Mouse (Mus musculus) lung, postnatal 4 days (tissue): ENCODE results near the gene Nmnat2.
A peak's percentile ranks its signal among the peaks of the same experiment; 100 is the strongest.

Experiments used
- DNase-seq, 2 experiments: peaks; one replicate each; pipeline ENCODE4 v3.0.0; 2021

Gene Nmnat2

DNA sequence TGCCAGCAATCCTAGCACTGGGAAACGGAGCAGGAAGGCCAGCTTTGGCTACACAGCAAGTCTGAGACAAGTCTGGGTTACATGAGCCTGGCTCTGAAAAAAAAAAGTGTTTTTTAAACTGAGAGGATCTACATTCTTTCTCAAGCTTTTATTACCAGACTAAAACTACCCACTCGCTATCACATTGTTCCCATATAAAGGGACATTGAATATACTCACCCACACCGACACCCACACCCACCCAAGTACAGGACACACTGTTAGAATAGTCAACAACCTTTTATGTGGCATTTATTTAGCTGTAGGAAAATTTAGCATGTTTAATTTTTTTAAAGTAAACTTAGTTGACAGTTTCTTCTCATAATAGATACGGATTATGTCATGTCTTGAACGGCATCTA, 35.3 kb downstream of the Nmnat2 start:
- DNase-seq = no peak

DNA sequence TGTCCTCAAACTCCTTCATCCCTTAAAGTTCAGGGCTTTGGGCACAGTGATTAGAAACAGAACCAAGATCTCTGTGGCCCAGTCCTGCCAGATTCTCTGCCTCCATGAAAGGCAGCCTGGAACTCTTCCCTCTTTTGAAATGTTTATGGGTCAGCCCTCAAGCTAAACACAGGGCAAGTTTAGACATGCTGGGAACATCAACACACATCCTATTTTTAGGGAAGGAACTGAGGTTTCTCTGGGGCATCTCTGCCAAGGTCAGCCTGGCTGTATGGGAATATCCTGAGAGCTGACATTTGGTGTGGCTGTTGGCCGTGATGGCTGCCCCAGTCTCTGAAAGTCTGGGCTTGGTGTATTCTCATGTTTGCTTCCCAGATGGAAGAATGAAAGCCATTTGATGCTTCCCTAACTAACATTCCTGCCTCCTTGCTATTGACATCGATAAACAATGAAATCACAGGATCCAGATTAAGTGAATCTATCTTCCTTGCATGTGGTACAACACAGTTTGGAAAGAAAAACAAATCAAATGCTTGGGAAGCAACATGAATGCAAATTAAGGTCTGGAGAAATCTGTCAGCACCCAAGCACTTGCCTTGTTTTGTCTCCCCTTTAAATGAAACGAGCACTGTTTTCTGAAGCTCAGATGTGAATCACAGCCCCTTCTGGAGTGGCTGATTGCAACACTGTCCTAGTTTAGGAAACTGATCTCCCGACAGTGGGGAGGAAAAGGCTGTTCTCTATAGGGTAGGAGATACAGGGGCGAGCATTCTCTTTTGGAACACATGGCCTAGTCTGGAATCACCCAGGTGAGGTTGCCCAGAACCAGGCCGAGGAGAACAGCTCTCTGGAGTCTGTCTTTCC, 37.7 kb downstream of the Nmnat2 start:
- DNase-seq = peak; percentile 34 to 82

- DNase-seq = no peak
Observed at GRCm38 (mm10) chr1:152993803-152994202, 39.0 kb downstream of the Nmnat2 start.

- DNase-seq = no peak
Observed at GRCm38 (mm10) chr1:152999983-153000382, 45.2 kb downstream of the Nmnat2 start.

- no peak for DNase-seq
Observed at GRCm38 (mm10) chr1:153000486-153001228, 45.9 kb downstream of the Nmnat2 start.

DNA sequence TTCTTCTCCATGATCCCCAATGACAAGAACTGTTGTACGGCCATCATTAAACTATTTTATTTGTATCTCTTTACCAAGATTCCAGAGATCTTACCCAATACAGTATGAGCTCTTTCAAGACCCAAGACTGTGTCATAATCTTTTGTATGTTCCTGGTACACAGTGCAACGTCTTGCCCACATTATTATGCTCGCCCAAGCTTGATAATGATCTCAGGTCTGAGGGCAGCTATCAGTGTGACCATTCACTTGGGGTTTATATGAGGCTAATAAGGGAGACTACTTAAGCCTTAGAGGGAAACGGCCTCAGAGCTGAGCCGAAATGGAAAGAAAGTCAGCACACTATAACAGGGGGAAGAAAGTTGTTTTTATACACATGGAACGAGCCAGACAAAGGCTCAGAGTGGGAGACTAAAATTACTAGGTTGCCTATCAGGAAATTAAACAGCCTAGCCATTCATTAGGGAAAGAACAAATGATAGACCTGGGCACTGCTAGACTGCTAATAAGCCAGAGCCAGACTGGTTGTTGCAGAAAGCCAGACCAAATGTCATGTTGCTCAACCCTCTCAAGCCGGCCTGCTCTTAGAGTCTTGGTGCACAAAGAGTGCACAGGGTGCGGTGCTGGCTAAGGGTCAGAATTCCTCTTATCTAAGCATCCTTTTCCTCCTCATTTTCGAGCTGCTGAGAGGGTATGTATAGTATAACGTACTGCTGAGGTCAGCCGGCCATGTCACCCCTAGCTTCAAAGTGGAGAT, 47.7 kb downstream of the Nmnat2 start:
- DNase-seq = no peak

DNA sequence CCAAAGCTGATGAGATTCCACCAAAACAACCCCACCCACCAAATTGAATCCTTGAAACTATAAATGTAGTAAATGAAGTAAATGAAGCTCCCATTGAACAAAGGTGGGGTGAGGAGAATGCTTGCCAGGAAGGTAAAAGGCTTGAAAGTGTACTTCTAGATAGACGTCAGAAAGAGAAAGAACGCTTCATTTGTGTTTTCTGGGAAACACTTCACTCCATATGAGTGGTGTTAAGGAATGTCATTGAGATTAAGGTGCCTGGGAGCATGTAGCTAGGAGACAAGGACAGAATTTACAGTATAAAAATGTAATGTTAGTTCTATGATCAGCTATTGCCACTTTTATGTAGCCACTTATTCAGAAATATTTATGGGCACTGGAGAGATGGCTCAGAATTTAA, 49.7 kb downstream of the Nmnat2 start:
- no peak for DNase-seq

DNA sequence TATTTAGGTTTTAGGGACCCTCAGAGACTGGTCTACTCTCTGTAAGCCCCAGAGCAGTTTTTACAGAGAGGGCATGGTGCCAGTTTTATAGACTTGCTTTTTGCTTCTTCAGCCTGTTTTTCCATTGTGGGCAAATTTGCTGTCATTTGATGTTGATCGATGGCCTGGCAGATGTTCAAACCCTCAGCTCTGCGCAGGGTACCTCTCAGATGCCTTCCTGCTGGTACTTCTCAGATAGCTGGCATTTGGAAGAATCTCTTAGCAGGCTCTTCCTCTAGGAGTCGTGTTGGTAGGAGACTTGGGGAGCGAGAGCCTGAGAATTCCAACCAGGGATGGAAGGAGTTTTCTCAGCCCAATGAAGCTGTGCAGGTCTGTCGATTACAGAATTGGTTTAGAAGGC, 51.3 kb downstream of the Nmnat2 start:
- no peak for DNase-seq

DNA sequence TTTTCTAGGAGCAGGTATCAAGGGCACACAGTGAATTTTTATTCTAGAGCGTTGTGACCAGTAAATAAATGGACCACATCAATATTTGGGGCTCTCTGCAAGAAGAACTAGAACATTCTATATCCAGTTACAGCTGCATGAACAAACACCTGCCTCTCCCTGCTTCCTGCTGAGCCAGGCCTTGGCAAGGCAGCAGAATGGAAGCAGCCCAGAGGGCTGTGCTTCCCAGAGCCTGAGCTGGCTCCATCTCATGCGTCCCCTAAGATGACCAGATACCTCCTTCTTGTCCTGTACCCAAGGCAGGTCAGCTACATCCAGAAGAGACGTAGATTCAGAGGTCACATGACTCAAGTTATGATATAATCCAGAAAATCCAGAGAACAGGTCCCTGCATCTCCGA, 52.0 kb downstream of the Nmnat2 start:
- DNase-seq = no peak

- no peak for DNase-seq
Observed at GRCm38 (mm10) chr1:153007292-153007691, 52.5 kb downstream of the Nmnat2 start.

GRCm38 (mm10) chr1:153007824-153008223, 53.0 kb downstream of the Nmnat2 start:
- no peak for DNase-seq

DNA sequence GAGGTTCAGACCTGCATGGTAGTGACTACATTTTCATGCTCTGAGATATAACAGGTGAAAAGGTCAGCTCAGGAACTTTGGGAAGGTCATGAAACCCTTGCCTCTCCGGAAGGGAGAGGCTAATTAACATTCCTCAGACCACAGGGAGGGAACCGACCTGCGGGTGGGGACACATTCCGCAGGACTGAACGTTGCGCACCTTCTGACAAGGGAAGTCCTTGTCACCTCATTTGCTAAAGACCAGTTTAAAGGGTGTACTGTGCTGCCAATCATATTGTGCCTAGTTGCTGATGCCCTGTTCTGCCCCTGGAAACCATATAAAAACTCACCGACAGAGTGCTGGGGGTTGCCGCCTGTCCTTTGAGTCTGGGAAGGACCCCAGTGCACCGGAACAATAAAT, 54.5 kb downstream of the Nmnat2 start:
- no peak for DNase-seq

GRCm38 (mm10) chr1:153010353-153011351, 55.9 kb downstream of the Nmnat2 start:
- DNase-seq = no peak

GRCm38 (mm10) chr1:153011544-153011943, 56.8 kb downstream of the Nmnat2 start:
- no peak for DNase-seq

GRCm38 (mm10) chr1:153013541-153014288, 58.9 kb downstream of the Nmnat2 start:
- no peak for DNase-seq

DNA sequence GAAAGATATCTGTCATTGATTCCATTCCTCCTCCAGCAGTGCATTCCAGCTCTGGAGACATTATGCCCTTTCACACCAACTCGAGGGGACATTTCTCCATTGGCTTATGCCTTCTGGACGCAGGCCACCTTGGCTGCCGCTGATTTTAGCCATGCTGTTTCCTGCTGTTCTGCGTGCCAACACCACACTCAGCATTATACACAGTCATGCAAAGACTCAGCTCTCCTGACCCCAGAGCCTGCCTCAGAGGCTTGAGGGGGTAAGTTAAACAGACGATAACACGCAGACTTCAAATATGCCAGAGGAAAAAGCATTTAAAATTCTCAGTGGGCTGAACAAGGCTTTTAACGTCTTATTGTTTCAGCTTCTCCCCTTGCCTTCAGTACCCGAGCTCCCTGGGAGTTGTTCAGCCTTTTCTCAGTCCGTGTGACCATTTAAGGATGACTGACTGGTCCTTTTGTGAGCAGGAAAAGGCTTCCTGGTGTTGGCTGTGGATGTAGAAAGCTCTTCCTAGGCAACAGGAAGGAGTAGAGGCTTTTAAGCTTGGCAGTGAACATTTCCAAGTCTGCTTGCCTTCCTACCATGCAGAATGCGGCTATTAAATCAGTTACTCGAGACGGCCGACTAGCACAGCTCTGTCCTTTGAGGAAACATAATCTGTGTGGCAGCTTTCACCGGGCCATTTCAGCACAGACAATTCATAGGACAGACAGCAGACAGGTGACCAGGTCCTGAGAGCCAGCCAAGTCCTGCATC, 59.8 kb downstream of the Nmnat2 start:
- DNase-seq = peak; percentile 78 to 91

DNA sequence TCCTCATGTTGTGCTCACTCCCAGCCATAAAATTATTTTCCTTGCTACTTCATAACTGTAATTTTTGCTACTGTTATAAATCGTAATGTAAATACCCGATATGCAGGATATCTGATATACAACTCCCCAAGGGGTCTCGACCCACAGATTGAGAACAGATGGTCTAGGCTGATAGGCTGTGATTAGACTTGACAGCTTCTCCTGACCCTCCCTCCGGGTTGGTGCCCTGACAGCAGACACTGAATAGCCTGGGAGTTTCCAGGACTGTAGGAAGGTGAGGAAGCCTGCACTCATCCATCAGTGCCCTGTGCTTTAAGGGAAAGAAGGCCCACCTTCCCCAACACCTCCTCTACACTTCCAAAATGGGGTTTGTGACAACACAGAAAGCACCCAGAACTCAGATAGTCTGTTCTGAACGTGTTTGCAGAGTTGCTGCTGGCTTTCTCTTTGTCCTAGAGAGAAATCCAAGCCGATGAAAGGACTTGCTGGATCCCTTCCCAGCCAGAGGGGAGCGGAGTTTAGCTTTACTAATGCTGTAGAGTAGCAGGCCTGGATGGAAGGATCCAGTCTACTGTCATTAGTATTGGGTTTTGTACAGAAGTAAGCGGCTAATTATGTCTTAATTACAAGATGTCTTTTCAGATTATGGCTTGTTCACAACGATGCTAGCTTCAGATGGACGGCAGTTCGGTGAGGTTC, 61.8 kb downstream of the Nmnat2 start:
- peak in 1 of 2 experiments; percentile 36 for DNase-seq

DNA sequence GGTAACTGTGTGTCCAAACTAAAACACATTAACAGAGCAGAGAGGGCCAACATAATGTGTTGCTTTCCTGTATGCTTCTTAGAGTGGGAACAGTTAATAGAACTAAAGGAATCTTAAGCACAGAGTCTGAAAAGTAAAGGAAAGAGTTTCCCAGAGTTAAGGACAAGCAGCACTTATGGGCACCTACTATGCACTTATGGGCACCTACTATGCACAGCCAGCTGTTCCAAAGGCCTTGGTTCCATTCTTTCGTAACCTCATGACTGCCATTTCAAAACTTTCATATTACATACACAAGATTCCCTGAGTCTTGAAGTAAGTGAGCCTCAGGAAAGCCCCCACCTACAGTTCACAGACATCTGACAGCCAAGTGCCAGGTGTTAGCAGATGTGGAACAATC, 64.3 kb downstream of the Nmnat2 start:
- no peak for DNase-seq

DNA sequence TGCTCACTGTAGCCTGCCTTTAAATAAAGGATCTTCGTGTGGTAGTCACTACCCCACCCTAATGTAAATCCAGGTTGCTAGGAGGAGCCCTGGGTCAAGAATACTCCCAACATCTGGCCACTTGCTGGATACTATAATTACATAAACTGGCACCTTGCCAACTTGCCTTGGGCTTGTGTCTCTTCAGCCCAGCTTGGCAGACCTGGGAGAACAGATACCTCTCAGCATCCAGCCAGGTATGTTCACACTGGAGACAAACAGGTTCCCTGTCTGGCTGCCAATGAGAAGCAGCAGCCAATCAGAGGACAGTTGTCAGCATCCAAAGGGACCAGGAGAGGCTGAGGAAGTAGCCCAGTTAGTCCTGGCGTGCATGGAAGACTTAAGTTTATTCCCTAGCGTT, 64.8 kb downstream of the Nmnat2 start:
- no peak for DNase-seq
